Mouse (Mus musculus) forebrain, embryonic 11.5 days (tissue): ENCODE measurements around the gene Pdcd11. TPM values are rescaled to one million over a fixed set of nuclear protein-coding genes. Genes with fewer than 3 reads are reported as not detected.

ENCODE experiments used
- ATAC-seq: fragments of 200-750 bp; cut with Nextera tagmentation; replicated peaks from 2 replicates; pipeline ENCODE4 v1.8.0; 2017; ENCODE audit warnings: moderate TSS enrichment; ENCODE audit not compliant: low FRiP score
- DNase-seq: peaks from one replicate; pipeline ENCODE4 v3.0.0-alpha.2; 2017; ENCODE audit warnings: low spot score
- H3K27ac ChIP-seq: fragments of 300-500 bp; sonication (generic); 2 replicates; pipeline ENCODE4 v1.5.1; 2014; ENCODE audit warnings: low read depth, low read length
- H3K27me3 ChIP-seq: fragments of 300-500 bp; sonication (generic); 2 replicates; pipeline ENCODE4 v1.6.1; 2014; ENCODE audit warnings: mild to moderate bottlenecking, low read length, mixed read lengths; ENCODE audit not compliant: control insufficient read depth, insufficient read depth
- H3K36me3 ChIP-seq: fragments of 300-500 bp; sonication (generic); 2 replicates; pipeline ENCODE4 v1.6.1; 2014; ENCODE audit warnings: mild to moderate bottlenecking, low read length, moderate library complexity, mixed read lengths; ENCODE audit not compliant: control insufficient read depth, insufficient read depth
- H3K4me1 ChIP-seq: fragments of 300-500 bp; sonication (generic); replicated peaks from 2 replicates; pipeline ENCODE4 v1.6.1; 2014; ENCODE audit warnings: low read length, mixed read lengths; ENCODE audit not compliant: control insufficient read depth, insufficient read depth
- H3K4me2 ChIP-seq: fragments of 300-500 bp; sonication (generic); 2 replicates; pipeline ENCODE4 v1.6.1; 2014; ENCODE audit warnings: low read depth, mild to moderate bottlenecking, low read length, moderate library complexity, mixed read lengths; ENCODE audit not compliant: severe bottlenecking
- H3K4me3 ChIP-seq: fragments of 300-500 bp; sonication (generic); 2 replicates; pipeline ENCODE4 v1.5.1; 2014; ENCODE audit warnings: low read depth, low read length
- H3K9ac ChIP-seq: fragments of 300-500 bp; sonication (generic); 2 replicates; pipeline ENCODE4 v1.6.1; 2014; ENCODE audit warnings: low read length
- H3K9me3 ChIP-seq: fragments of 300-500 bp; sonication (generic); 2 replicates; pipeline ENCODE4 v1.6.1; 2016; ENCODE audit warnings: low read length, mixed read lengths; ENCODE audit not compliant: control insufficient read depth
- WGBS: fragments of 180-500 bp; shearing (Covaris S2); extraction: QIAGEN DNeasy Blood & Tissue Kit; methylation state at CpG from one replicate; pipeline ENCODE4 v1.1.7; 2014; 5-methylcytosine and 5-hydroxymethylcytosine counted together
- polyA plus RNA-seq: library from polyadenylated mRNA; unstranded; fragments of >200 nt; fragmentation: Nextera tagmentation; extraction: Ambion mirVana; gene quantifications from 2 replicates; pipeline ENCODE4 v1.2.1, GENCODE M21; 2014

Pdcd11 gene
- polyA plus RNA-seq, 1 experiment from 2014 or later = 13.0 TPM

GRCm38 (mm10) chr19:47168223-47168622, 77.7 kb downstream of the Pdcd11 start:
- no peaks in the 10 kb centered on the region for H3K4me1 ChIP-seq
- no peak overlapping the region for H3K4me3 ChIP-seq
- no peak overlapping the region for H3K27ac ChIP-seq
- no peaks in the 10 kb centered on the region for H3K36me3 ChIP-seq
- ATAC-seq = no peak
- 7% methylated on average over 13 of the region's 13 CpGs for WGBS
- peak overlapping the region; percentile 3; the same call in 1 of the 2 replicates for H3K4me2 ChIP-seq
- H3K9ac ChIP-seq = no peak overlapping the region
- no peaks in the 10 kb centered on the region for H3K9me3 ChIP-seq
- DNase-seq = peak; percentile 57
- H3K27me3 ChIP-seq = no peaks in the 10 kb centered on the region

GRCm38 (mm10) chr19:47168793-47169412, 78.3 kb downstream of the Pdcd11 start:
- DNase-seq (peak; percentile 90), ATAC-seq (0 out of 2 replicates have a peak, but pooled peaks have one; percentile 15)
- Histone ChIP-seq H3K36me3 (no peaks in the 10 kb centered on the region), H3K9ac (no peak overlapping the region; the same call in 1 of the 2 replicates), H3K9me3 (no peaks in the 10 kb centered on the region), H3K4me3 (no peak overlapping the region), H3K4me2 (peak overlapping the region; percentile 3; the same call in 1 of the 2 replicates), H3K27me3 (no peaks in the 10 kb centered on the region), H3K27ac (no peak overlapping the region), H3K4me1 (no peaks in the 10 kb centered on the region)
- 27% methylated on average over 11 of the region's 11 CpGs for WGBS

DNA sequence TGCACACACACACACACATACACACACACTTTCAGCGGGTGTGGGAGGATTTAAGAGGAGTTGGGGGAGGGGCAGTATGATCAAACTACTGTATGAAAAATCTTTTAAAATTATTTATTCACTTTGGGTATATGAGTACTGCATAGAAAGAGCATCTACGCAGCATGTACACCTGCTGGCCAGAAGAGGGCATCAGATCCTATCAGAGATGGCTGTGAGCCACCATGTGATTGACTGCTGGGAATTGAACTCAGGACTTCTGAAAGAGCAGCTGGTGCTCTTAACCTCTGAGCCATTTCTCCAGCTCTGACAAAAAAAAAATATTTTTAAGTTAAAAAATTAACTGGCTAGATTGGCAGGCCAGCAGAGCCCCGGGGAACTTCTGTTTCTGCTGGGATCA, 83.9 kb downstream of the Pdcd11 start:
- H3K4me3 ChIP-seq = no peak overlapping the region
- no peak for DNase-seq
- no peak overlapping the region for H3K27ac ChIP-seq
- H3K27me3 ChIP-seq = peaks cover 19% of the 10 kb centered on the region
- H3K4me2 ChIP-seq = no peak overlapping the region
- peaks cover 5% of the 10 kb centered on the region; the same call in 1 of the 2 replicates for H3K4me1 ChIP-seq
- WGBS = 57% methylated on average over 3 of the region's 3 CpGs
- H3K9ac ChIP-seq = no peak overlapping the region
- ATAC-seq = no peak
- no peaks in the 10 kb centered on the region for H3K36me3 ChIP-seq
- no peaks in the 10 kb centered on the region for H3K9me3 ChIP-seq

DNA sequence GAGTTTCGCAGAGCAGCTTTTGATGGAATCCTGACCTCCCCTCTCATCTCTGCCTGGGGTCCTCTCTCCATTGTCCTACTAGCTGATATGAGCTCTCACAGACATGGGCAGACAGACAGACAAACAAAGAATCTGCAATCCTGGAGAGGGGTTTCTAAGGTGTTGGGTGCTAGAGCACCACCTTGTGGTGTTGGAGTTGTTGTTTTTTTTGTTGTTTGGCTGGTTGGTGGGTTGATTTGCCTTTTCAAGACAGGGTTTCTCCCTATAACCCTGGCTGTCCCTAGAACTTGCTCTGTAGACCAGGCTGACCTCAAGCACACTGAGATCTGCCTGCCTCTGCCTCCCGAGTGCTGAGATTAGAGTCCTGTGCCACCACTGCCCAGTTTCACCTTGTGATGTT, 84.9 kb downstream of the Pdcd11 start:
- 72% methylated on average over 2 of the region's 2 CpGs for WGBS
- H3K9ac ChIP-seq = no peak overlapping the region
- peaks cover 6% of the 10 kb centered on the region; the same call in 1 of the 2 replicates for H3K4me1 ChIP-seq
- H3K36me3 ChIP-seq = no peaks in the 10 kb centered on the region
- no peak overlapping the region for H3K4me3 ChIP-seq
- no peaks in the 10 kb centered on the region for H3K9me3 ChIP-seq
- no peak for ATAC-seq
- H3K27ac ChIP-seq = no peak overlapping the region
- no peak overlapping the region for H3K4me2 ChIP-seq
- peaks cover 29% of the 10 kb centered on the region for H3K27me3 ChIP-seq
- no peak for DNase-seq

- Histone ChIP-seq H3K9ac (no peak overlapping the region), H3K4me2 (no peak overlapping the region), H3K4me3 (no peak overlapping the region), H3K4me1 (peaks cover 6% of the 10 kb centered on the region; the same call in 1 of the 2 replicates), H3K27me3 (peaks cover 33% of the 10 kb centered on the region), H3K27ac (no peak overlapping the region), H3K36me3 (no peaks in the 10 kb centered on the region), H3K9me3 (no peaks in the 10 kb centered on the region; the same call in 1 of the 2 replicates)
- no peak for DNase-seq
- whole genome bisulfite sequencing = 86% methylated on average over 2 of the region's 2 CpGs
- no peak for ATAC-seq
Measured at GRCm38 (mm10) chr19:47176916-47177505, 86.4 kb downstream of the Pdcd11 start.

- Histone ChIP-seq H3K4me3 (peak overlapping the region; percentile 65), H3K4me2 (peak overlapping the region; percentile 100), H3K9me3 (no peaks in the 10 kb centered on the region; the same call in 1 of the 2 replicates), H3K27me3 (peaks cover 33% of the 10 kb centered on the region), H3K36me3 (no peaks in the 10 kb centered on the region), H3K9ac (no peak overlapping the region), H3K4me1 (peaks cover 6% of the 10 kb centered on the region; the same call in 1 of the 2 replicates), H3K27ac (no peak overlapping the region)
- DNase-seq (no peak), ATAC-seq (peak; percentile 26; the same call in 1 of the 2 replicates)
- 19% methylated on average over 10 of the region's 10 CpGs for whole genome bisulfite sequencing
Measured at GRCm38 (mm10) chr19:47178001-47178400, 87.4 kb downstream of the Pdcd11 start.

GRCm38 (mm10) chr19:47178431-47179271, 88.1 kb downstream of the Pdcd11 start, which contains the start of gene Neurl1a:
Neurl1a (plus strand) TSS chr19:47178820.
- H3K27ac ChIP-seq = no peak within 1 kb of the TSS
- peaks cover 6% of the 10 kb centered on the region; the same call in 1 of the 2 replicates for H3K4me1 ChIP-seq
- WGBS = under 1% methylated on average over 57 of the region's 98 CpGs
- DNase-seq (peak; percentile 82), ATAC-seq (peak; percentile 69)
- no peaks in the 10 kb centered on the region; the same call in 1 of the 2 replicates for H3K9me3 ChIP-seq
- H3K36me3 ChIP-seq = no peaks in the 10 kb centered on the region
- peak within 1 kb of the TSS; percentile 100 for H3K4me2 ChIP-seq
- peak within 1 kb of the TSS; percentile 56 for H3K9ac ChIP-seq
- peak within 1 kb of the TSS; percentile 65 for H3K4me3 ChIP-seq
- H3K27me3 ChIP-seq = peaks cover 33% of the 10 kb centered on the region

- Histone ChIP-seq H3K9ac (peak overlapping the region; percentile 56), H3K4me1 (peaks cover 6% of the 10 kb centered on the region; the same call in 1 of the 2 replicates), H3K4me3 (peak overlapping the region; percentile 65), H3K27me3 (peaks cover 33% of the 10 kb centered on the region), H3K36me3 (no peaks in the 10 kb centered on the region), H3K4me2 (peak overlapping the region; percentile 100), H3K9me3 (no peaks in the 10 kb centered on the region; the same call in 1 of the 2 replicates), H3K27ac (no peak overlapping the region)
- ATAC-seq (peak; percentile 14; the same call in 1 of the 2 replicates), DNase-seq (peak; percentile 70)
- WGBS = under 1% methylated on average over 42 of the region's 42 CpGs
Measured at GRCm38 (mm10) chr19:47179272-47179809, 88.8 kb downstream of the Pdcd11 start.
